In genomic region chr17:30355431-30355830, GRCm38 (mm10) we compare ENCODE assay signal across 23 mouse cellular contexts.
"Had no signal": no experiment of that assay in that cellular context is flagged by ENCODE, and none has a peak within 500 bp of the region (broad histone marks: within the 10 kb centered on the region; RNA-seq: fewer than 3 reads in every experiment).

No protein-coding gene starts in this region.

- H3K4me1 ChIP-seq: forebrain, embryonic 15.5 days had no signal

- H3K9ac ChIP-seq: forebrain, embryonic 15.5 days; forebrain, postnatal 0 days; heart, embryonic 12.5 days; hindbrain, embryonic 13.5 days; hindbrain, embryonic 15.5 days; limb, embryonic 13.5 days; limb, embryonic 15.5 days; liver, embryonic 12.5 days; liver, embryonic 14.5 days had no signal

- H3K27ac ChIP-seq: forebrain, embryonic 15.5 days; heart, embryonic 10.5 days; hindbrain, embryonic 13.5 days; hindbrain, embryonic 15.5 days; hindbrain, postnatal 0 days; kidney, postnatal 0 days; limb, embryonic 13.5 days; limb, embryonic 15.5 days; liver, embryonic 12.5 days; liver, embryonic 14.5 days had no signal

- ATAC-seq: forebrain, embryonic 15.5 days; forebrain, postnatal 0 days; hindbrain, postnatal 0 days; intestine, embryonic 16.5 days; liver, embryonic 12.5 days had no signal

- H3K27me3 ChIP-seq: forebrain, embryonic 15.5 days; heart, embryonic 12.5 days; hindbrain, embryonic 13.5 days; hindbrain, embryonic 15.5 days; limb, embryonic 13.5 days; limb, embryonic 15.5 days; liver, embryonic 12.5 days had no signal

- H3K4me2 ChIP-seq: forebrain, embryonic 15.5 days; heart, embryonic 12.5 days; hindbrain, embryonic 13.5 days; hindbrain, embryonic 15.5 days; limb, embryonic 13.5 days; limb, embryonic 15.5 days; liver, embryonic 12.5 days had no signal

- DNase-seq: forebrain, postnatal 0 days; gastrocnemius, postnatal 14 days; gastrocnemius, postnatal 36 days; heart, adult 18-20 months; heart, postnatal 10 days; heart, postnatal 36 days; kidney, adult 18-20 months; layer of hippocampus, adult 9-11 months; layer of hippocampus, postnatal 36 days; left cerebral cortex, postnatal 4 days; lung, adult 18-20 months had no signal

- H3K36me3 ChIP-seq: forebrain, embryonic 15.5 days; heart, embryonic 10.5 days; heart, embryonic 12.5 days; hindbrain, embryonic 13.5 days; hindbrain, embryonic 15.5 days; limb, embryonic 13.5 days; limb, embryonic 15.5 days; liver, embryonic 12.5 days had no signal

- H3K4me3 ChIP-seq: forebrain, embryonic 15.5 days; heart, embryonic 10.5 days; heart, embryonic 12.5 days; hindbrain, embryonic 13.5 days; hindbrain, embryonic 15.5 days; limb, embryonic 13.5 days; limb, embryonic 15.5 days; liver, embryonic 12.5 days had no signal

- H3K9me3 ChIP-seq: forebrain, embryonic 15.5 days; heart, embryonic 10.5 days; heart, embryonic 12.5 days; hindbrain, embryonic 13.5 days; hindbrain, embryonic 15.5 days; limb, embryonic 13.5 days; limb, embryonic 15.5 days; liver, embryonic 12.5 days had no signal
